Mouse (Mus musculus) limb, embryonic 12.5 days (tissue): ENCODE data around the gene Tmem238. TPM values are rescaled to one million over a fixed set of nuclear protein-coding genes. Genes with fewer than 3 reads are reported as not detected.

Experiments used
- ATAC-seq: fragments of 200-750 bp; cut with Nextera tagmentation; 2 replicates; pipeline ENCODE4 v1.8.0; 2017; ENCODE audit warnings: low read depth, moderate TSS enrichment; ENCODE audit not compliant: insufficient number of reproducible peaks, insufficient read depth, low FRiP score, low TSS enrichment
- H3K27ac ChIP-seq: fragments of 300-500 bp; sonication (generic); 2 replicates; pipeline ENCODE4 v1.5.1; 2016; ENCODE audit warnings: mild to moderate bottlenecking, moderate library complexity
- H3K27me3 ChIP-seq: fragments of 300-500 bp; sonication (generic); 2 replicates; pipeline ENCODE4 v1.6.1; 2016; ENCODE audit warnings: mild to moderate bottlenecking, moderate library complexity
- H3K36me3 ChIP-seq: fragments of 300-500 bp; sonication (generic); 2 replicates; pipeline ENCODE4 v1.6.1; 2016; ENCODE audit warnings: mild to moderate bottlenecking, moderate library complexity
- H3K4me1 ChIP-seq: fragments of 300-500 bp; sonication (generic); replicated peaks from 2 replicates; pipeline ENCODE4 v1.6.1; 2016
- H3K4me2 ChIP-seq: fragments of 300-500 bp; sonication (generic); 2 replicates; pipeline ENCODE4 v1.6.1; 2016; ENCODE audit warnings: mild to moderate bottlenecking, moderate library complexity
- H3K4me3 ChIP-seq: fragments of 300-500 bp; sonication (generic); replicated peaks from 2 replicates; pipeline ENCODE4 v1.5.1; 2016; ENCODE audit warnings: mild to moderate bottlenecking
- H3K9ac ChIP-seq: fragments of 300-500 bp; sonication (generic); replicated peaks from 2 replicates; pipeline ENCODE4 v1.6.1; 2016; ENCODE audit warnings: mild to moderate bottlenecking, moderate library complexity
- H3K9me3 ChIP-seq: fragments of 300-500 bp; sonication (generic); 2 replicates; pipeline ENCODE4 v1.6.1; 2016; ENCODE audit warnings: mild to moderate bottlenecking, moderate library complexity
- WGBS: fragments of 180-500 bp; shearing (Covaris S2); methylation state at CpG from one replicate; pipeline ENCODE4 v1.1.7; 2016; 5-methylcytosine and 5-hydroxymethylcytosine counted together
- polyA plus RNA-seq: library from polyadenylated mRNA; unstranded; fragments of >200 nt; fragmentation: Nextera tagmentation; extraction: Ambion mirVana; gene quantifications from 2 replicates; pipeline ENCODE4 v1.2.1, GENCODE M21; 2016

Gene Tmem238
- polyA plus RNA-seq, 1 experiment from 2014 or later: 6.8 TPM

- H3K27ac ChIP-seq: no peak overlapping the region
- H3K36me3 ChIP-seq: peaks cover 51% of the 10 kb centered on the region
- no peak overlapping the region for H3K4me2 ChIP-seq
- ATAC-seq: no peak
- H3K27me3 ChIP-seq: no peaks in the 10 kb centered on the region
- H3K4me3 ChIP-seq: no peak overlapping the region
- peak overlapping the region; percentile 32; the same call in 1 of the 2 replicates for H3K9ac ChIP-seq
- whole genome bisulfite sequencing: 90% methylated on average over 6 of the region's 6 CpGs
- no peaks in the 10 kb centered on the region for H3K9me3 ChIP-seq
- H3K4me1 ChIP-seq: peaks cover 21% of the 10 kb centered on the region
Observed at GRCm38 (mm10) chr7:4742482-4742819, 47.0 kb downstream of the Tmem238 start.

DNA sequence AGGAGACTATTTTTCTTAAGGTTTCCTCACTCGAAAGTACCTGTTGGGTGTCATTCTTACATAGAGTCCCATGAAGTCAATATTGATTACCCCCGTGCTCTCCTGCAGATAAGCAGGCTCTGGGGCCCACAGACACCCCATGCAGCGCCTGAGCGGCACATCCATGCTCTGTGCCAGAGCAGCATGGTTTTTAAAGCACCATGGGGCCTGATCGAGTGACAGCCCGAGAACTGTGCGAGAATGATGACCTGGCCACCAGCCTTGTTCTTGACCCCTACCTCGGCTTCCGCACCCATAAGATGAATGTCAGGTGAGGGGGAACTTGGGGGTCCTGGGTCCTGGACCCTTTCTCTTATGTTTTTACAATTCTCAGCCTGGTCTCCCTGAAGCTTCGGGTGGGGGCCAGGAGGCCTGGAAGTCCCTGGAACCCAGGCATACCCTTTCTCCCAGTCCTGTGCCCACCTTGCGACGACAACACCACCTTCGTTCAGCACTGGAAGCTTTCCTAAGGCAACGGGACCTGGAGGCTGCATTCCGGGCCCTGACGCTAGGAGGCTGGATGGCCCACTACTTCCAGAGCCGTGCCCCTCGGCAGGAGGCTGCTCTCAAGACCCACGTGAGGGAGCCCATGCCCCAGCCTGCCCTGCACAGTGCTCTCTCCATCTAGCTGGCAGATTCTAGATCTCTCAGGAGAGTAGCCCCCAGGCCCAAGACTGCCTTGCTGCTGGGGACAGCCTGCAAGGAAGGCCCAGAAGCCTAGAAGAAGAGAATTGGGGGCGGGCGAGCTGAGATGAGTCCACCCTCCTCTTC is 47.6 kb downstream of the Tmem238 start:
- Histone ChIP-seq H3K4me2 (peak overlapping the region; percentile 89), H3K36me3 (peaks cover 48% of the 10 kb centered on the region), H3K9me3 (no peaks in the 10 kb centered on the region), H3K4me3 (peak overlapping the region; percentile 72), H3K27ac (0 out of 2 replicates have a peak overlapping the region, but pooled peaks have one; percentile 91), H3K9ac (peak overlapping the region; percentile 87), H3K4me1 (peaks cover 21% of the 10 kb centered on the region), H3K27me3 (no peaks in the 10 kb centered on the region)
- 86% methylated on average over 21 of the region's 21 CpGs for WGBS
- ATAC-seq: no peak

DNA sequence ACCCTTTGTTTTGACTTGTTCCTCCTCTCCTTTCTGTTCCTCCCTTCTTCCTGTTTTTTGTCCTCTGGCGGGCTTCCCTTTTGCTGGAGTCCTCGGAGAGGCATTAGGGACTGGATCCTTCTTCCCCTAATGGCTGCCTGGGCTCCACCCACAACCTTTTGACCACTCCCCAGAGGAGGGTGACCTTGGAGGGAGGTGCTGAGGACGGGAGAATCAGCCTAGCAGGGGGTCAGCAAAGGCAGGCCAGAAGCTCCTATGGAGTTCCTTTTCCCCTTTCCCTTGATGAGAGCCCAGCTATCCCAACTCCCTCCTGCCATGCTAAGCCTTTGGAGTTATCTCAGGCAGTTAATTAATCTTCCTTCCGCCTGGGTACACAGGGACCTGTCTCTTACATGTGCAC is 48.3 kb downstream of the Tmem238 start:
- H3K4me3 ChIP-seq: peak overlapping the region; percentile 72
- ATAC-seq: no peak
- no peaks in the 10 kb centered on the region for H3K27me3 ChIP-seq
- H3K9me3 ChIP-seq: no peaks in the 10 kb centered on the region
- peaks cover 41% of the 10 kb centered on the region for H3K36me3 ChIP-seq
- WGBS: 7% methylated on average over 4 of the region's 4 CpGs
- H3K4me1 ChIP-seq: peaks cover 21% of the 10 kb centered on the region
- H3K4me2 ChIP-seq: peak overlapping the region; percentile 89
- peak overlapping the region; percentile 91 for H3K27ac ChIP-seq
- peak overlapping the region; percentile 87 for H3K9ac ChIP-seq

DNA sequence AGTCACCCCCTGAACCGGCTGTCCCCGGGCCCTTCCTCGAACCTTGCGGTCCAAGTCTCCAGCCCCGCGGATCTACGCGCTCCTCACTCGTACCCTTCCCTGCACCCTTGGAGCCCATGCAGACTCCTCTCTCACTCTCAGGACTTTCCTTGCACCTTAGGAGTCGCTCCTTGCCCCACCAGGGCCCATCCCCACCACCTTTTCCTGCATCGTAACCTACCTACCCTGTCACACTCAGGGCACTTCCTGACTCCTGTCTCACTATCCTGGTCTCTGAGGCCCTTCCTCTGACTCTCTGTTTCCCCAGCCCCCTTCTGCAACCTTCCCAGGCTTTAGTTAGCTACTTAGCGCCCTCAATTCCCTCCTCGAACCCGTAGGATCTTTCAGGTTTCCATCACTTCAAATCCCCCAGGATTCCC is 49.1 kb downstream of the Tmem238 start:
- under 1% methylated on average over 14 of the region's 14 CpGs for WGBS
- Histone ChIP-seq H3K9ac (peak overlapping the region; percentile 87), H3K4me2 (peak overlapping the region; percentile 89), H3K27ac (peak overlapping the region; percentile 91), H3K4me1 (peaks cover 21% of the 10 kb centered on the region), H3K4me3 (peak overlapping the region; percentile 72), H3K9me3 (no peaks in the 10 kb centered on the region), H3K27me3 (no peaks in the 10 kb centered on the region), H3K36me3 (peaks cover 33% of the 10 kb centered on the region)
- ATAC-seq: no peak; the same call in 1 of the 2 replicates

- H3K4me3 ChIP-seq: peak within 1 kb of the TSS; percentile 72
- under 1% methylated on average over 35 of the region's 44 CpGs for WGBS
- peaks cover 30% of the 10 kb centered on the region for H3K36me3 ChIP-seq
- H3K4me2 ChIP-seq: peak within 1 kb of the TSS; percentile 89
- peaks cover 21% of the 10 kb centered on the region for H3K4me1 ChIP-seq
- H3K9ac ChIP-seq: peak within 1 kb of the TSS; percentile 87
- peak; percentile 99 for ATAC-seq
- H3K27me3 ChIP-seq: no peaks in the 10 kb centered on the region
- H3K27ac ChIP-seq: peak within 1 kb of the TSS; percentile 91
- H3K9me3 ChIP-seq: no peaks in the 10 kb centered on the region
Observed at GRCm38 (mm10) chr7:4739544-4740275, 49.7 kb downstream of the Tmem238 start, which contains the start of gene Kmt5c. Kmt5c (plus strand) TSS chr7:4740115.

DNA sequence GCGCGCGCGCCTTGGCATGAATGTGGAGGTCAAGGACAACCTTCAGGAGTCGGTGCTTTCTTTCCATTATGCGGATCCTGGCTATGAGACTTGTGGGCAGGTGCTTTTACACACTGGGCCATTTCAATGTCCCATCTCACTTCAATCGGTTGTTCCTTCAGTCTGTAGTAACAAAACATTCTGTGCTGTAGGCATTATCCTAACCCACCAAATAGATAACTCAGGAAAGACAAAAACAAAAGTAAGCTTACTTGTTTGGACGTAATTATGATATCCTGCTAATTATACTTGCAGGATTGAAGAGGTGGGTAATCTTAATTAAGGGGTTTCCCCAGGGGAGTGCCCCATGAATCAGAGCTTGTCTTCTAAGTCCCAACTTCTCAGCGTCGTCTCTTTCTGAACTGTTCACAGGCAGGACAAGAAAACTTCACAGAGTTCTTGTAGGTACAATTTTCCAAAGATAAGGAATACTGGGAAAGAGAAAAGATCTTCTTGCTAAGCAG is 50.4 kb downstream of the Tmem238 start:
- Histone ChIP-seq H3K9me3 (no peaks in the 10 kb centered on the region), H3K4me3 (peak overlapping the region; percentile 37), H3K27ac (peak overlapping the region; percentile 79), H3K4me1 (peaks cover 21% of the 10 kb centered on the region), H3K36me3 (peaks cover 23% of the 10 kb centered on the region), H3K9ac (peak overlapping the region; percentile 40; the same call in 1 of the 2 replicates), H3K27me3 (no peaks in the 10 kb centered on the region), H3K4me2 (peak overlapping the region; percentile 61)
- ATAC-seq: no peak
- WGBS: 54% methylated on average over 10 of the region's 10 CpGs

Other genes with a start within 250 kb of the Tmem238 start
- 6.6 and 6.8 TPM in 2 replicates for gene Syt5, start 242.1 kb downstream of the Tmem238 start, polyA plus RNA-seq
- not detected in 2 replicates for gene Ptprh, start 185.6 kb downstream of the Tmem238 start, polyA plus RNA-seq
- gene Tmem86b, start 158.2 kb downstream of the Tmem238 start, polyA plus RNA-seq: 1.9 and 2.4 TPM in 2 replicates
- 10.6 and 14.8 TPM in 2 replicates for gene Ppp6r1, start 130.6 kb downstream of the Tmem238 start, polyA plus RNA-seq
- 107 and 111 TPM in 2 replicates for gene Hspbp1, start 104.6 kb downstream of the Tmem238 start, polyA plus RNA-seq
- 2.4 and 3.6 TPM in 2 replicates for gene Brsk1, start 99.1 kb downstream of the Tmem238 start, polyA plus RNA-seq
- gene Tmem150b, start 64.4 kb downstream of the Tmem238 start, polyA plus RNA-seq: 0.13 and 0.26 TPM in 2 replicates
- 67.3 and 73.3 TPM in 2 replicates for gene Kmt5c, start 49.5 kb downstream of the Tmem238 start, polyA plus RNA-seq
- gene Cox6b2, start 36.6 kb downstream of the Tmem238 start, polyA plus RNA-seq: 61.5 and 70.0 TPM in 2 replicates
- not detected in 2 replicates for gene Fam71e2, start 18.4 kb downstream of the Tmem238 start, polyA plus RNA-seq
- gene Il11, start 6.8 kb downstream of the Tmem238 start, polyA plus RNA-seq: not detected in 2 replicates
- 0.54 TPM in 1 of 2 replicates, not detected in the other for gene Tmem190, start 6.7 kb downstream of the Tmem238 start, polyA plus RNA-seq
- gene Rpl28, start 3.2 kb upstream of the Tmem238 start, polyA plus RNA-seq: 396 and 399 TPM in 2 replicates
- 437 and 457 TPM in 2 replicates for gene Ube2s, start 22.9 kb upstream of the Tmem238 start, polyA plus RNA-seq
- 0.12 and 0.21 TPM in 2 replicates for gene Shisa7, start 55.0 kb upstream of the Tmem238 start, polyA plus RNA-seq
- gene Isoc2b, start 80.6 kb upstream of the Tmem238 start, polyA plus RNA-seq: 4.2 and 5.2 TPM in 2 replicates
- gene Isoc2a, start 87.5 kb upstream of the Tmem238 start, polyA plus RNA-seq: 0.97 and 1.3 TPM in 2 replicates
- not detected in 2 replicates for gene Gm36210, start 116.9 kb upstream of the Tmem238 start, polyA plus RNA-seq
- gene Zfp628, start 125.6 kb upstream of the Tmem238 start, polyA plus RNA-seq: 3.6 and 4.2 TPM in 2 replicates
- gene Nat14, start 132.4 kb upstream of the Tmem238 start, polyA plus RNA-seq: 3.1 and 4.4 TPM in 2 replicates
- gene Ssc5d, start 136.1 kb upstream of the Tmem238 start, polyA plus RNA-seq: 2.5 and 3.1 TPM in 2 replicates
- gene Sbk2, start 174.8 kb upstream of the Tmem238 start, polyA plus RNA-seq: 0.29 and 0.51 TPM in 2 replicates
- gene Sbk3, start 181.5 kb upstream of the Tmem238 start, polyA plus RNA-seq: not detected in 2 replicates
- gene Zfp579, start 206.5 kb upstream of the Tmem238 start, polyA plus RNA-seq: 34.0 and 39.9 TPM in 2 replicates
- gene Zfp524, start 224.8 kb upstream of the Tmem238 start, polyA plus RNA-seq: 7.1 and 7.8 TPM in 2 replicates
- 57.9 and 58.9 TPM in 2 replicates for gene Fiz1, start 225.0 kb upstream of the Tmem238 start, polyA plus RNA-seq
- gene Gm44973, start 225.8 kb upstream of the Tmem238 start, polyA plus RNA-seq: 1.2 TPM in 1 of 2 replicates, not detected in the other
- gene Zfp865, start 230.7 kb upstream of the Tmem238 start, polyA plus RNA-seq: 7.0 and 8.1 TPM in 2 replicates
- gene Ccdc106, start 230.9 kb upstream of the Tmem238 start, polyA plus RNA-seq: 27.3 and 27.5 TPM in 2 replicates
- gene 4632433K11Rik, start 244.5 kb upstream of the Tmem238 start, polyA plus RNA-seq: not detected in 2 replicates
- gene Zfp784, start 248.8 kb upstream of the Tmem238 start, polyA plus RNA-seq: 4.7 and 5.2 TPM in 2 replicates